Mouse (Mus musculus): ENCODE measurements around the gene Pkd2l1. TPM values are rescaled to one million over a fixed set of nuclear protein-coding genes. Genes with fewer than 3 reads are reported as not detected.

The Pkd2l1 gene
- not detected in 2 replicates for polyA plus RNA-seq (2011; ENCODE audit: insufficient read length, low read depth, missing spikeins)

- H3K4me1 ChIP-seq (ENCODE audit: control insufficient read depth, insufficient read depth, low read length): no peaks in the 10 kb centered on the region
- no peak within 1 kb of the TSS for H3K27ac ChIP-seq (ENCODE audit: insufficient read depth, low read length)
- TF ChIP-seq CTCF (IDR thresholded peaks at IDR 0.05; ENCODE audit: borderline replicate concordance, insufficient read depth, low read length) (no peak), POLR2A (IDR thresholded peaks at IDR 0.05; ENCODE audit: low read depth, low read length) (no peak)
- no peak within 1 kb of the TSS for H3K4me3 ChIP-seq (ENCODE audit: insufficient read depth, low read length)
Observed at GRCm38 (mm10) chr19:44192342-44192741, at the start of gene Pkd2l1. TSS of gene Pkd2l1 (minus strand) at chr19:44192442.

GRCm38 (mm10) chr19:44238906-44239305 lies 46.7 kb upstream of the Pkd2l1 start:
- TF ChIP-seq CTCF (IDR thresholded peaks at IDR 0.05; ENCODE audit: borderline replicate concordance, insufficient read depth, low read length) (no peak), POLR2A (IDR thresholded peaks at IDR 0.05; ENCODE audit: low read depth, low read length) (no peak)
- H3K4me3 ChIP-seq (ENCODE audit: insufficient read depth, low read length): no peak overlapping the region

DNA sequence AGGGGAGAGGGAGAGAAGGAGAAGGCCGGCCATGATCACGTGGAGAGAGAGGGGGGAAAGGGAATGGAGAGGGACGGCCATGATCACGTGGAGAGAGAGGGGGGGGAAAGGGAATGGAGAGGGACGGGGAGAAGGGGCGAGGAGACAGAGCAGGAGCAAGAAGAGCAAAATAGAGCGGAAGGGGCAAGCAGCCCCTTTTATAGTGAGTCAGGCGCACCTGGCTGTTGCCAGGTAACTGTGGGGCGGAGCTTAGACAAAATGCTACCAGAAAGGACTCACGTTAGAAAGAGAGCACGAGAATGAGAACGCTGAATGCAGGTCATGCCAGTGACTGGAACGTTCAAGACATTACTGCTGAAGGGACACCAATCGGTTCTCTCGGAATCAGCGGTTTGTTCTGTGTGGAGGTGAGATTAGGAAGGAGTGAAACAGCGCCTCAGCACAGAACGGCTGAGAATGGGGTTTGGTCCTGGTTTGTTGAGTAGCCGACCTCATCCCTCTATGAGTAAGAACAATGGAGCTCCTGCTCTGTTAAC lies 45.3 kb upstream of the Pkd2l1 start:
- Histone ChIP-seq H3K4me1 (ENCODE audit: control insufficient read depth, insufficient read depth, low read length) (no peaks in the 10 kb centered on the region), H3K4me3 (ENCODE audit: insufficient read depth, low read length) (no peak overlapping the region), H3K27ac (ENCODE audit: insufficient read depth, low read length) (no peak overlapping the region)
- no peak for TF ChIP-seq CTCF (IDR thresholded peaks at IDR 0.05; ENCODE audit: borderline replicate concordance, insufficient read depth, low read length)
- no peak for TF ChIP-seq POLR2A (IDR thresholded peaks at IDR 0.05; ENCODE audit: low read depth, low read length)

More at GRCm38 (mm10) chr19:44238906-44239305, 46.7 kb upstream of the Pkd2l1 start:
- no peaks in the 10 kb centered on the region for H3K4me1 ChIP-seq (ENCODE audit: control insufficient read depth, insufficient read depth, low read length)
- H3K27ac ChIP-seq (ENCODE audit: insufficient read depth, low read length): no peak overlapping the region

DNA sequence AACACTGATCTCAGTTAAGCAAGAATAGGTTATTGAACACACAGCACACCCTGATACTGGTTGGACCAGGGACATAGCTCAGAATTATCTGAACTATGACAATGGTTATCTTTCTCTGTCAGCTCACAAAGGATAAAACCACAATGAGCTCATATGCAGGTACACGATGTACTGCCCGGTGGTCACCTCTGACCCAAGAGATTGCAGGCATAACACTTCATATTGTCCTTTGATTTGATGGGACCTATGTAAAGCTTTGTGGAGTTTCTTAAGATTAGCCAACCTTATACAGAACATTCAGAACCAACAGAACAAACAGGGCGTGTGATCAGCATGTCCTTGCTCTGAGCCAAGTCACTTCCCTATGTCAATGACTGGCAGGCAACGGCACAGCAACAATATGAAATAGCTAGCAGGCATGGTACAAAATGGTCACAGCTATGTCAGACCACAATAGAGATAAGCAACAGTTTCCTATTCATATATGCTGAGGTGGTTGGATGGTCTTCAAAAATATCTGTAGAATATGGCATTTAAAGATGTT lies 39.4 kb upstream of the Pkd2l1 start:
- no peak overlapping the region for H3K4me3 ChIP-seq (ENCODE audit: insufficient read depth, low read length)
- H3K27ac ChIP-seq (ENCODE audit: insufficient read depth, low read length): no peak overlapping the region
- no peaks in the 10 kb centered on the region for H3K4me1 ChIP-seq (ENCODE audit: control insufficient read depth, insufficient read depth, low read length)
- TF ChIP-seq CTCF (IDR thresholded peaks at IDR 0.05; ENCODE audit: borderline replicate concordance, insufficient read depth, low read length) (no peak), POLR2A (IDR thresholded peaks at IDR 0.05; ENCODE audit: low read depth, low read length) (no peak)

DNA sequence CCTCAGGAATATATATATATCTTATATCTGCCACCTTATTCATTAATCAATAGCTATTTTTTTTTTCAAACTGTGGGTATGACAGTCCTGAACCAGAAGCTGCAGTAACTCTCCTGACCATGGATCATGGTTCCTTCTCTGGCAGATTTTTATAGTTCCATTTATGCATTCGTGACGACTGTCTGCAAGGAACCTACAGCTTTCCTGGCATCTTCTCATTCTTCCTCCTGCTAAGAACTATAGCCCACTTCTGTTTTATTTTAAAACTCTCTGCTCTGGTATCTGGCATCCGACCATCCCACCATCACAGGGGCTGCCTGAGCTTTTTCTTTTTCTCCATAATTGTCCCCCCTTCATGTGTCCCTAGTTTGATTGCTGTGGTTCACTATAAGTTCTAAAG lies 38.0 kb upstream of the Pkd2l1 start:
- TF ChIP-seq POLR2A (IDR thresholded peaks at IDR 0.05; ENCODE audit: low read depth, low read length) (no peak), CTCF (IDR thresholded peaks at IDR 0.05; ENCODE audit: borderline replicate concordance, insufficient read depth, low read length) (no peak)
- Histone ChIP-seq H3K4me3 (ENCODE audit: insufficient read depth, low read length) (no peak overlapping the region), H3K27ac (ENCODE audit: insufficient read depth, low read length) (no peak overlapping the region), H3K4me1 (ENCODE audit: control insufficient read depth, insufficient read depth, low read length) (no peaks in the 10 kb centered on the region)

DNA sequence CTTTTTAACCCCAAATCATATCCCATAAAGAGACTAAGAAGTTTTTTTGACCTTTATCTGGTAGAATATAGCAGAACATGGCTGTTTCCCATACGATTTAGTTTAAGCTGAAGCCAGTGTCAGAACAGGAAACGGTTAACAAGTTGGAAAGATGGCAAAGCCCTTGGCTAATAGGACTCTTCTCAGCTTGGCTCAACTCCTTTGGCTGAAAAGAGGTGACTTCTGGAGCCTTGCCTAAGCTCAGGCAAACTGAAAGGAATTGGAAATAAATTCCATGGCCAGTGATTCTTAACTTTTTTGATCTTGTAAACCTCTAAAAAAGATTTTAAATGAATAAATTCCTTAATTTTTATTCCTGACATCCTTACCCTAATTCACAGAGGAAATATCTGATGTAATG lies 37.5 kb upstream of the Pkd2l1 start:
- TF ChIP-seq CTCF (IDR thresholded peaks at IDR 0.05; ENCODE audit: borderline replicate concordance, insufficient read depth, low read length) (no peak), POLR2A (IDR thresholded peaks at IDR 0.05; ENCODE audit: low read depth, low read length) (no peak)
- no peaks in the 10 kb centered on the region for H3K4me1 ChIP-seq (ENCODE audit: control insufficient read depth, insufficient read depth, low read length)
- no peak overlapping the region for H3K27ac ChIP-seq (ENCODE audit: insufficient read depth, low read length)
- H3K4me3 ChIP-seq (ENCODE audit: insufficient read depth, low read length): no peak overlapping the region

DNA sequence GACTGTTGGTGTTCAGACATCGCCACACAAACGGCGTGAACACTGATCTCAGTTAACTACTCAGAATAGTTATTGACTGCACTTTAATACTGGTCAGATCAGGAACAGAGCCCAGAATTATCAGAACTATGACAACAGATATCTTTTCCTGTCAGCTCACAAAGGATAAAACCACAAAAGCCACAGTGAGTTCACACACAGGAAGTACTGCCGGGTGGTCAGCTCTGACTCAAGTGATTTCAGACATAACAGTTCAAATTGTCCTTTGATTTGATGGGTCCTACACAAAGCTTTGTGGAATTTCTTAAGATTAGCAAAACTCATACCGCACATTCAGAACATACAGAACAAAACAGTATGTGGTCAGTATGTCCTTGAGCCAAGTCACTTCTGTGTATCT lies 33.5 kb upstream of the Pkd2l1 start:
- TF ChIP-seq POLR2A (IDR thresholded peaks at IDR 0.05; ENCODE audit: low read depth, low read length): no peak
- TF ChIP-seq CTCF (IDR thresholded peaks at IDR 0.05; ENCODE audit: borderline replicate concordance, insufficient read depth, low read length): no peak
- Histone ChIP-seq H3K4me1 (ENCODE audit: control insufficient read depth, insufficient read depth, low read length) (no peaks in the 10 kb centered on the region), H3K27ac (ENCODE audit: insufficient read depth, low read length) (no peak overlapping the region)

DNA sequence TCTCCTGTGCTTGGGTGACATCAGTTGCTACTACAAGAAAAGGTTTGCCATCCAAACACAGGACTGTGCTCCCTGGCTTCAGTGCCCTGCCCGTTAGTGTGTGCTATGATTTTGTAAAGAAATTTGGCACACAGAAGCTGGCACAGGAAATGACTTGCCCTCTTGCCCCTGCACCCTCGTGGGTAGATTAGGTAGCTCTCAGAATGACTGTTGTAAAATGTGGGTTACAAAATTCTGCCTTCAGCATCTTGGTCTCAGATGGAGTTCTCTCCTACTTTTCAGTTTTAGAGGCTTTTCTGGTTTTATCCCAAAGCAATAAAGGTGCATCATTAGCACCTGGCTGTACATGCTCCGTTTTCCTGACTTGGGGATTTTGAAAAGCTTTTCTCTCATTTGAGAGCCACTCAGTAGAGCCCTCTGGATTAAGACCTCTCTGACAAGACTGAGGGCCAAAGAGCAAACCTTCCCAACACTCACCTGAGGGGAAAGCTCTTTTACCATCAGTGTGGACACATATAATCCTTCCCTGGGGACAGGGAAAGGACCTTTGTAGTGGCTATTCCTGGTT lies 25.8 kb upstream of the Pkd2l1 start:
- no peak overlapping the region for H3K4me3 ChIP-seq (ENCODE audit: insufficient read depth, low read length)
- TF ChIP-seq CTCF (IDR thresholded peaks at IDR 0.05; ENCODE audit: borderline replicate concordance, insufficient read depth, low read length): no peak
- no peak for TF ChIP-seq POLR2A (IDR thresholded peaks at IDR 0.05; ENCODE audit: low read depth, low read length)
- H3K4me1 ChIP-seq (ENCODE audit: control insufficient read depth, insufficient read depth, low read length): no peaks in the 10 kb centered on the region
- no peak overlapping the region for H3K27ac ChIP-seq (ENCODE audit: insufficient read depth, low read length)

More for the DNA sequence above, 33.5 kb upstream of the Pkd2l1 start:
- H3K4me3 ChIP-seq (ENCODE audit: insufficient read depth, low read length): no peak overlapping the region

GRCm38 (mm10) chr19:44215255-44215654 lies 23.0 kb upstream of the Pkd2l1 start:
- no peak for TF ChIP-seq POLR2A (IDR thresholded peaks at IDR 0.05; ENCODE audit: low read depth, low read length)
- TF ChIP-seq CTCF (IDR thresholded peaks at IDR 0.05; ENCODE audit: borderline replicate concordance, insufficient read depth, low read length): no peak
- Histone ChIP-seq H3K27ac (ENCODE audit: insufficient read depth, low read length) (no peak overlapping the region), H3K4me1 (ENCODE audit: control insufficient read depth, insufficient read depth, low read length) (no peaks in the 10 kb centered on the region), H3K4me3 (ENCODE audit: insufficient read depth, low read length) (no peak overlapping the region)

DNA sequence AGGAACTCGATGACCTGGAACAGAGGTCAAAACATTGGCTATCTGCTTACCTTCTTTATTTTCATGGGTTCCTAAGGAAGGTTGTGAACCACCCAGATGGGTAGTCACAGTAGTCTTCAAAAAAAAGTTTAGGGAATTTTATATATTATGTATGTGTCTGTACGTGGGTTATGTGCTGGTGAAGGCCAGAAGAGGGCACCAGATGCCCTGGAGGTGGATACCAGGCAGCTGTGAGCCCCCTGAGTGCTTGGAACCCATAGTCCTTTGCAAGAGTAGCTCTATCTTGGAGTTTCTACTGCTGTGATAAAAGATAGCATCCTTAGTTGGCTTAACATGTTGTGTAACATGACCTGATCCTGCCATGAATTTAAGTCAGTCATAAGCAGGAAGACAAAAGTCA lies 14.8 kb upstream of the Pkd2l1 start:
- H3K4me1 ChIP-seq (ENCODE audit: control insufficient read depth, insufficient read depth, low read length): no peaks in the 10 kb centered on the region
- no peak for TF ChIP-seq POLR2A (IDR thresholded peaks at IDR 0.05; ENCODE audit: low read depth, low read length)
- no peak for TF ChIP-seq CTCF (IDR thresholded peaks at IDR 0.05; ENCODE audit: borderline replicate concordance, insufficient read depth, low read length)
- no peak overlapping the region for H3K27ac ChIP-seq (ENCODE audit: insufficient read depth, low read length)
- no peak overlapping the region for H3K4me3 ChIP-seq (ENCODE audit: insufficient read depth, low read length)
